Mouse (Mus musculus): Measurements from ENCODE around the gene Lasp1. TPM values are rescaled to one million over a fixed set of nuclear protein-coding genes. Genes with fewer than 3 reads are reported as not detected.

The Lasp1 gene
- polyA plus RNA-seq (2015; fragmentation: Nextera tagmentation; extraction: Ambion mirVana): 136 and 137 TPM in 2 replicates

DNA sequence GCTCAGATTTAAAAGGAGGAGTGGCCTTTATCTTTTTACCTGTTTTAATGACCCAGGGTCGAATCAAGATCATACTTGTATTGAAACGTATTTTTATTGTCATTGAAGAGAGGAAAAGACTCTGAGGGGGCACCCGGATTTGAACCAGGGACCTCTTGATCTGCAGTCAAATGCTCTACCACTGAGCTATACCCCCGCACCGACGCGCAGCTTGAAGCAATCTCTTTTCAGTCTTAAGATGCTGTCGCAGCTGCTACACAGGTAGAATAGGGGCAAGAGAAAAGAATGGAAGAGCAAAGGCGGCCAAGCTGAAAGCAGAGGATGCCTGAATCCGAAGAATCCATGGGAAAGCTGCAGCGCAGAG is at the start of gene Lasp1:
Gene Lasp1, plus strand, starts transcription at position 219 of the 364 bp plus-strand sequence.
- H3K4me3 ChIP-seq (replicated peaks): peak within 1 kb of the TSS; percentile 97
- peak within 1 kb of the TSS; percentile 84 for H3K4me2 ChIP-seq (replicated peaks)
- no peaks in the 10 kb centered on the region for H3K9me3 ChIP-seq
- peaks cover 26% of the 10 kb centered on the region for H3K4me1 ChIP-seq (replicated peaks)
- no peaks in the 10 kb centered on the region for H3K27me3 ChIP-seq
- peak; percentile 65 for ATAC-seq
- peak within 1 kb of the TSS; percentile 98 for H3K9ac ChIP-seq (replicated peaks)
- WGBS: 2% methylated on average over 11 of the region's 11 CpGs
- no peaks in the 10 kb centered on the region for H3K36me3 ChIP-seq
- peak within 1 kb of the TSS; percentile 97 for H3K27ac ChIP-seq

DNA sequence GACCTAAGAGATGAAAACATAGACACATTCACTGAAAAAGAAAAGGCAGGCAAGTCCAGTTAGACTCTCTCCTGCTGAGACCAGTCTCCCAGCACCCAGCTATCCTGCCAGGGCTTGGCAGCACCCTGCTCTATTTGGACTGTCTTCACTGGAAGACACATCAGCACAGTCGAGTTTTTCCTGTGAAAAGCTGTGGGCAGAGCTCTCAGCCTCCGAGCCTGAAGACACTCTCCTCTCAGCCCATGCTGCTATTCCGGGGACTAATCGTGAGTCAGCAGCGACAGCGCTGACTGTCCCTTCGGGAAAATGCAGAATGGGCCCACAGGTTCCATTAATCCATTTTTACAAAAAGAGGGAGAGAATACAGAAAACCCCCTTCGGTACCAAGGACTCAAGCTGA is 45.5 kb upstream of the Lasp1 start:
- H3K4me1 ChIP-seq (replicated peaks): no peaks in the 10 kb centered on the region
- WGBS: 93% methylated on average over 8 of the region's 8 CpGs
- H3K4me2 ChIP-seq (replicated peaks): no peak overlapping the region
- no peak overlapping the region for H3K27ac ChIP-seq
- H3K9me3 ChIP-seq: no peaks in the 10 kb centered on the region
- H3K4me3 ChIP-seq (replicated peaks): no peak overlapping the region
- ATAC-seq: no peak
- peaks cover 90% of the 10 kb centered on the region for H3K36me3 ChIP-seq
- H3K27me3 ChIP-seq: no peaks in the 10 kb centered on the region
- no peak overlapping the region for H3K9ac ChIP-seq (replicated peaks)

DNA sequence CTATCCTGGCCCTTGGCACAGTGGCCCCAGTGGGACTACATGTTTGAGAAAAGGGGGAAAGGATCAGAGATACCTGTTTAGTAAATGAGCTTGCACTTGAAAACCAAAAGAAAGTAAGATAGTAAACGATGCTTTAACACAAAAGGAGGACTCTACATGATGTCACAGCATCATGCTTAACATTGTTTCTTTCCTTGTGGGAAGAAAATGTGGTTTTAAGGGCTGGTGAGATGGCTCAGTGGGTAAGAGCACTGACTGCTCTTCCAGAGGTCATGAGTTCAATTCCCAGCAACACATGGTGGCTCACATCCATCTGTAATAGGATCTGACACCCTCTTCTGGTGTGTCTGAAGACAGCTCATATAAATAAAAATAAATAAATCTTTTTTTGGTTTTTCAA is 40.7 kb upstream of the Lasp1 start:
- WGBS: 88% methylated on average over 1 of the region's 1 CpGs
- Histone ChIP-seq H3K27ac (no peak overlapping the region), H3K4me1 (replicated peaks) (no peaks in the 10 kb centered on the region), H3K9ac (replicated peaks) (no peak overlapping the region), H3K36me3 (peaks cover 82% of the 10 kb centered on the region), H3K27me3 (no peaks in the 10 kb centered on the region), H3K4me3 (replicated peaks) (no peak overlapping the region), H3K9me3 (no peaks in the 10 kb centered on the region), H3K4me2 (replicated peaks) (no peak overlapping the region)
- ATAC-seq: no peak

DNA sequence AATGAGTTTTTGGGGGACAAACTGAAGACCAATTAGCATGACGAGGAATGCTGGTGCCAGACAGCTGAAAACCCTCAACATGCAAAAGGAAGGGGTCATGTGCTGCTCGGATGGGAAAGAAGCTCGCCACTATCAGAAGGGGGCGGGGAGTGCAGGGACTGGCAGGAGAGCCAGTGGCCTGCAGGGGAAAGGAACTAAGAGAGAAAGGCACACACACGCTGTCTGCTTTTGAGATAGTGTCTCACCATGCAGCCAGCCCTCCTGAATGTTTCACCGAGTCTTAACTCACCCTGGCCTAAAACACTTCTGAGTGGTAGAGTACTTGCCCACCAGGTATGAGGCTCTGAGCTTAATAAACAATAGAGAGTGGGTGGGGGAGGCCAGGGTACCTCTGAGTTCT is 39.9 kb upstream of the Lasp1 start:
- H3K4me3 ChIP-seq (replicated peaks): no peak overlapping the region

DNA sequence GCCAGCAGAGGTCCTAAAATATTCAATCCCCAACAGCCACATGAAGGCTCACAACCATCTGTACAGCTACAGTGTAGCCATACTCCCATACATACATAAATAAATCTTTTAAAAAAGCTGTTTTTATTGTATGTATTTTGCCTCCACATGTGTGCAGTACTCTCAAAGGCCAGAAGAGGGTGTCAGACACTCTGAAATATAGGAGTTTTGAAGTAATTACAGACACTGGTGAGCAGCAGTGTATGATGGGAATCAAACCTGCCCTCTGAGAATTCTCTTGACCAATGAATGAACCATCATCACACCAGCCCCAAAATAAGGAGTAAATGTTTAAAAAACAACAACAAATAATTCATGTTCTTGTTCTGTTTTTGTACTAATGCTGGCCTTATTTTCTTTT is 37.2 kb upstream of the Lasp1 start:
- Histone ChIP-seq H3K4me1 (replicated peaks) (peaks cover 18% of the 10 kb centered on the region), H3K4me3 (replicated peaks) (no peak overlapping the region), H3K4me2 (replicated peaks) (no peak overlapping the region), H3K36me3 (peaks cover 63% of the 10 kb centered on the region), H3K27me3 (no peaks in the 10 kb centered on the region), H3K27ac (no peak overlapping the region), H3K9me3 (no peaks in the 10 kb centered on the region), H3K9ac (replicated peaks) (no peak overlapping the region)
- no peak for ATAC-seq

More for the DNA sequence above, 39.9 kb upstream of the Lasp1 start:
- Histone ChIP-seq H3K36me3 (peaks cover 81% of the 10 kb centered on the region), H3K9ac (replicated peaks) (no peak overlapping the region), H3K27me3 (no peaks in the 10 kb centered on the region), H3K27ac (no peak overlapping the region), H3K9me3 (no peaks in the 10 kb centered on the region), H3K4me2 (replicated peaks) (no peak overlapping the region), H3K4me1 (replicated peaks) (no peaks in the 10 kb centered on the region)
- WGBS: 91% methylated on average over 6 of the region's 6 CpGs
- no peak for ATAC-seq

DNA sequence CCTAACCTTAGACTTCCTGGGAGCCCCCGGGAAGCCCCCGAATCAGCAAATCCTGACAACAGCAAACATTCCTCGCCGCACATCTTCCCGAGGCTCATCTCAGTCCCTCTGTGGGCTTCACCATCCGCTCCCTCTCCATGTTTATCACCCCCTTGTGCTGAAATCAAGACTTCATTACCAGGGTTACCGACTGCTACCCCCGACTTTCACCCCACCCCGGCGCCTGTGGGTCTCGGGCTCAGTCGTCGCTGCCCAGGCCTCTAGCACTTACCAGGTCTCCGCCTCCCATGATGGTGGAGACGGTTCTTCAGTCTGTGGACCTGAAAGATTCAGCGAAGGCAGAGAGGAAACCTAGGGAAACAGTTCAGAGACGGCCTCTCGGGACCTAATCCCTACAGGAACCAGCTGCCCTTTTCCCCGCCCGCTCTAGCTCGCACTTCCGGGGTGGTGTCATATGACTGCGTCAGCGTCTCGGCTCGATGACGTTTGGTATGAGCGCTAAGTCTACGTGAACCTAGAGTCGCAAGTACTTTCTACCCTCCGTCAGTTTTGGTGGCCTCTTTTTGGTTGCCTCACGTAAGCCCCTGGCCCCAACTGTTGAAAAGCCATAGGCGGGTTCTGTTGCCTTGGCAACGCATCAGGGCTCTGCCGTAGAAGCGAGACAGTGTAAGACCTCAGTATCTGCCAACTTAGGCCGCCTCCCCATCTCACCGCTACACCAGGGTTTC is 32.5 kb upstream of the Lasp1 start, which contains the start of gene Cwc25:
Gene Cwc25, minus strand, starts transcription at position 403 of the 728 bp plus-strand sequence.
- peak; percentile 96 for ATAC-seq
- WGBS: 2% methylated on average over 38 of the region's 38 CpGs

DNA sequence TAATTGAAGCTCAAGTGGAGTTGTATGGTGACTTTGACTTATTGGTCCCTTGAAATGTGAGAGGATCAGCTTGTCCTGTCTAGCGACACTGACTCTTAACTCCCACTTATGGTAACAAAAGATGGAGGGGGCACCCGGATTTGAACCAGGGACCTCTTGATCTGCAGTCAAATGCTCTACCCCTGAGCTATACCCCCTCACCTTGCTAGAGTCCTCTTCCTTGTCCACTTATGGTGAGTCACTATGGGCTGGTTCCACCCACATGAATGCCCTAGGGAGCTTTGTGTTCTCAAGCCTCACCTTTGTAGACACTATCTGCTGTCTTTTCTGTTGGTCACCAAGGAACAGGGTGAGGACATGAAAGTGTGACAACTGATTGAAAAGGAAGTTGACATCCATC is 29.1 kb upstream of the Lasp1 start:
- 40% methylated on average over 2 of the region's 2 CpGs for WGBS
- no peak overlapping the region for H3K9ac ChIP-seq (replicated peaks)
- H3K27ac ChIP-seq: no peak overlapping the region
- peaks cover 17% of the 10 kb centered on the region for H3K4me1 ChIP-seq (replicated peaks)
- no peaks in the 10 kb centered on the region for H3K36me3 ChIP-seq
- no peaks in the 10 kb centered on the region for H3K27me3 ChIP-seq
- H3K4me3 ChIP-seq (replicated peaks): no peak overlapping the region
- H3K4me2 ChIP-seq (replicated peaks): no peak overlapping the region
- ATAC-seq: no peak
- H3K9me3 ChIP-seq: no peaks in the 10 kb centered on the region

More for the DNA sequence above, 32.5 kb upstream of the Lasp1 start, which contains the start of gene Cwc25:
- H3K4me1 ChIP-seq (replicated peaks): peaks cover 22% of the 10 kb centered on the region
- H3K27me3 ChIP-seq: no peaks in the 10 kb centered on the region
- H3K36me3 ChIP-seq: peaks cover 31% of the 10 kb centered on the region
- peak within 1 kb of the TSS; percentile 77 for H3K4me2 ChIP-seq (replicated peaks)
- peak within 1 kb of the TSS; percentile 90 for H3K27ac ChIP-seq
- H3K4me3 ChIP-seq (replicated peaks): peak within 1 kb of the TSS; percentile 94
- peak within 1 kb of the TSS; percentile 91 for H3K9ac ChIP-seq (replicated peaks)
- no peaks in the 10 kb centered on the region for H3K9me3 ChIP-seq

DNA sequence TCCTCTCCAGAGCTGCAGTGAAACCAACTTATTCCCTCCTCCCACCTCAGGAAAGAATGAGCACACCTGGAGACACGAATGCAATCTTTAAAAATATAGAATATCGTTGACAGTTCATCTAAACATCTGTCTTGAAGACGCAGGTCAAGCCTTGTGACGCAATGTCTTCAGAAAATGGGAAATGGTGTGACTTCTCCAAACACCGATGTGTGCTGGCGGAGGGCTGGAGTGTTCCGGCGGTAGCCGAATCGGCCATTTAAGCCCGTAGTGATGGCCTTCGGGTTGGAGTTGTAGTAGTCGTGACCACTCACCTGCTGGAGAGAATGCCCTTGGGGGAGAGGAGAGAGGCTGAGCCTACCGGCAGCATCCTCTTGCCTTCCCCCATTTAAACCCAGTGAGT is 27.4 kb upstream of the Lasp1 start:
- Histone ChIP-seq H3K4me2 (replicated peaks) (no peak overlapping the region), H3K4me1 (replicated peaks) (peaks cover 4% of the 10 kb centered on the region; the same call in 1 of the 2 replicates), H3K4me3 (replicated peaks) (no peak overlapping the region), H3K27ac (no peak overlapping the region), H3K9ac (replicated peaks) (no peak overlapping the region), H3K9me3 (no peaks in the 10 kb centered on the region), H3K27me3 (no peaks in the 10 kb centered on the region), H3K36me3 (peaks cover 17% of the 10 kb centered on the region)
- WGBS: 81% methylated on average over 14 of the region's 14 CpGs
- no peak for ATAC-seq

DNA sequence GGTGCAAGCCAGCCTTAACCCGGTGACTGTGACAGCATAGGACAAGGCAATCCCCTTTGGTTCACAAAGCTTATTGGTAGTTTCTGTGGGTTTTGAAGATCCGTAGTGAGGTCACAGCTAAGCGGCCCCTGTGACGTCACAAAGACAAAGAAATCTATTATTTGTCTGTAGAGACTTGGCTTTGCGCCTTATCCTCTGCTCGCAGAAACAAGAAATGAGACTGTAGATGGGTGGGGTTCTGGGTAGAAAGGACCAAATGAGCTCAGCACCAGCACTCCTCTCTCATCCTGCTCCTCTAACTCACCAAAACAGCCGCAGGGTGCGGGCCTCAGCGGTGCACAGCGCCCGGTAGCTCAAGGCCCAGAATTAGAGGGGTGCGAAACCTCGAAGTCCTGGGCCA is 23.6 kb upstream of the Lasp1 start:
- H3K4me1 ChIP-seq (replicated peaks): peaks cover 8% of the 10 kb centered on the region
- H3K9me3 ChIP-seq: no peaks in the 10 kb centered on the region
- H3K4me2 ChIP-seq (replicated peaks): no peak overlapping the region
- H3K9ac ChIP-seq (replicated peaks): no peak overlapping the region
- 81% methylated on average over 13 of the region's 13 CpGs for WGBS
- H3K36me3 ChIP-seq: peaks cover 53% of the 10 kb centered on the region
- no peak overlapping the region for H3K27ac ChIP-seq
- no peak for ATAC-seq
- no peak overlapping the region for H3K4me3 ChIP-seq (replicated peaks)
- H3K27me3 ChIP-seq: no peaks in the 10 kb centered on the region

DNA sequence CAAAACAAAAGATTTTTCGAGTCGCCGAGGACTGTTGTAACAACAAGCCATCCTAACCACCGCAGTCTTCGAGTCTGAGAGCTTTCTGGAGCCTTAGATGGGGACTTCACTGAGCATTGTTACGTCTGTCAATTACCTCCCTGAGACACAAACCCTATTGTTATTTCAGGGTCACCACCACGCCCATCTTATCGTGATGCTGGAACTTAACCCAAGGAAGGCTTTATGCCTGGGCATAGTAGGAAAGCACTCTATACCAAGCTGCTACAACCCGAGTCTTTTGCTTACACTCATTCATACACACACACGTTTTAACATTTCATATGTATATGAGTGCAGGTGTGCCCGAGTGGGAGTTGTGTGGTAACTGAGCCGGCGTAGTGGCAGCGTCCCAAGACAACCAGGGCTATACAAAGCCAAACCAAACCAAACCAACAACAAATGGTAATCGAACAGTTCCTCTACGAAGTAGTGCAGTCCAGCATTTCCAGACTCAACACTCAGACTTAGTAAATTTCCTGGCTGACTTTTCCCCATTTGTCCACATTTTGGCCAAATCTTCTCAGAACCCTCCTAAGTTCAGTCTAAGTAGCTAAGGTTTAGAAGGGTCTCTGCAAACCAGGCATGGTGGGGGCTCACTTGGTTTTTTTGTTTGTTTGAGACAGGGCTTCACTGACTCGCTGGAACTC is 22.8 kb upstream of the Lasp1 start, which contains the start of gene 1700001P01Rik:
Gene 1700001P01Rik, minus strand, starts transcription at position 111 of the 689 bp plus-strand sequence.
- H3K36me3 ChIP-seq: peaks cover 60% of the 10 kb centered on the region
- H3K9me3 ChIP-seq: no peaks in the 10 kb centered on the region
- no peak within 1 kb of the TSS for H3K27ac ChIP-seq
- H3K4me1 ChIP-seq (replicated peaks): peaks cover 16% of the 10 kb centered on the region
- ATAC-seq: no peak
- 43% methylated on average over 17 of the region's 17 CpGs for WGBS
- no peak within 1 kb of the TSS for H3K9ac ChIP-seq (replicated peaks)
- H3K4me3 ChIP-seq (replicated peaks): no peak within 1 kb of the TSS
- H3K4me2 ChIP-seq (replicated peaks): no peak within 1 kb of the TSS
- no peaks in the 10 kb centered on the region for H3K27me3 ChIP-seq

DNA sequence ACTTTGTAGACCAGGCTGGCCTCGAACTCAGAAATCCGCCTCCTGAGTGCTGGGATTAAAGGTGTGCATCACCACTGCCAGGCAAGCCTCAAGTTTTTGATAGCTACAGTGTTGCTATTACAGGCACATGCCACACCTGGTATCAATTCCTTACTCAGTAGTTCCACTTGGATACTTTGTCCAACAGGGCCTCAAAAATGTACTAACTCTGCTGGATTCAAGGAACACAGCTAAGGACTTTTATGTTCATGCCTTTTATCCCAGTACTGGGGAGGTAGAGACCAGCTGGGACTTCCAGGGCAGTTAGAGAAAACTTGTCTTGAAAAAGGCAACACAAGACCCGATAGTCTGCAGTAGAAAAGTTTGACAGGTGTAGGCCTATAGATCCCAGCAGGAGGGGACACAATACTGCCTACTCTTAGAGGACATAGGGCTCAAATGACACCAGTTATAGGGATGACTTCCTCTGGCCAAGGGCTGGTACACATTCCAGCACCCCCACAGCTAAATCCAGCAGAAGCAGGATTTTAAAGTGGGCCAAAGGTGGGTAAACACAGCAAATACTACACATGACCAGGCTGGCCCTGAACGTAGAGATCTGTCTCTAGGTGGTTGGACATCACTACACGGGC is 22.2 kb upstream of the Lasp1 start:
- Histone ChIP-seq H3K36me3 (peaks cover 62% of the 10 kb centered on the region), H3K4me2 (replicated peaks) (no peak overlapping the region), H3K27ac (no peak overlapping the region), H3K4me3 (replicated peaks) (no peak overlapping the region), H3K9me3 (no peaks in the 10 kb centered on the region), H3K9ac (replicated peaks) (no peak overlapping the region), H3K4me1 (replicated peaks) (peaks cover 21% of the 10 kb centered on the region), H3K27me3 (no peaks in the 10 kb centered on the region)
- 60% methylated on average over 5 of the region's 5 CpGs for WGBS
- no peak for ATAC-seq

DNA sequence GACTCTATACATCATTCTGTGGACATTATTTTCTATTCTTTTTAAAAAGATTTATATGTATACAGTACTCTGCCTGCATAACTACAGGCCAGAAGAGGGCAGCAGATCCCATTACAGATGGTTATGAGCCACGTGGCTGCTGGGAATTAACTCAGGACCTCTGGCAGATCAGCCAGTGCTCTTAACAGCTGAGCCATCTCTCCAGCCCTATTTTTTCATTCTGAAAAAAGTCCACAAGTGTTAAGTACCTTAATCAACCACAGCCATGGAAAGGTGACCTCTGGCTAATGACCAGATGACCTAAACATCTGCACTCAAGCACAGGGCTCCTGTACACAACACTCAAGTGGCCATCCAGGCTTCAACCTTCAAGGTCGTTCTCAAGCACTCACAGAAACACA is 21.7 kb upstream of the Lasp1 start:
- Histone ChIP-seq H3K4me3 (replicated peaks) (no peak overlapping the region), H3K4me2 (replicated peaks) (no peak overlapping the region), H3K36me3 (peaks cover 62% of the 10 kb centered on the region), H3K27me3 (no peaks in the 10 kb centered on the region), H3K4me1 (replicated peaks) (peaks cover 21% of the 10 kb centered on the region), H3K27ac (no peak overlapping the region), H3K9me3 (no peaks in the 10 kb centered on the region), H3K9ac (replicated peaks) (no peak overlapping the region)
- WGBS: 47% methylated on average over 2 of the region's 2 CpGs
- ATAC-seq: no peak
